Mouse (Mus musculus): ENCODE data around the gene Duxf3.

DNA sequence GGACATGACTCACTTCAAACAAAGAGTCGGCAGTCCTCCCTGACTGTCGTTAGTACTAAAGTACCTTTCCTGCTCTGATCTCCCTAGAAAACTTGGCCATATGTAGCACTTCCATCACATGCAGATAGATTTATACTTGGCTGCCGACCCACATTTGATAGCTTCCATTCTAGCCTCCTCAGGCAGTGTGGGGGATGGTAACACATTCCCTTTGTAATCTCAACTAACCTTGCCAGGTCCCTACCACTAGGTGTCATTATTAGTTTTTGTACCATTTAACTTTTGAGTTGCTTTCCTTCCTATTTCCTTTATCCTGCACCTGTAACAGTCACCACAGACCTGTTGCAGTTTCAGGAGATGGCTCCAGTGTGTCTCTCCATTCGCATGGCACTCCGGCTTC, 26.0 kb upstream of the Duxf3 start:
- TF ChIP-seq POLR2A (IDR thresholded peaks at IDR 0.05; ENCODE audit: insufficient read length, low read depth), result no peak
- TF ChIP-seq USF1 (IDR thresholded peaks at IDR 0.05; ENCODE audit: low read depth), result no peak
- TF ChIP-seq MYOG (IDR thresholded peaks at IDR 0.05; ENCODE audit: control insufficient read depth in 1 of 3, insufficient read depth in 1 of 3, insufficient read length in 2 of 3, low read depth in 2 of 3), result no peak
- no peak for TF ChIP-seq TCF3 (IDR thresholded peaks at IDR 0.05; ENCODE audit: insufficient read length, low read depth)
- no peak for TF ChIP-seq CEBPB (IDR thresholded peaks at IDR 0.05; ENCODE audit: insufficient read depth, poor library complexity, severe bottlenecking)
- TF ChIP-seq MAX (IDR thresholded peaks at IDR 0.05; ENCODE audit: low read depth), result no peak
- TF ChIP-seq MYOD1 (IDR thresholded peaks at IDR 0.05; ENCODE audit: control insufficient read depth in 1 of 3, insufficient read length in 2 of 3, low read depth in 2 of 3), result no peak
- TF ChIP-seq SRF (IDR thresholded peaks at IDR 0.05; ENCODE audit: control insufficient read depth, insufficient read length, low read depth), result no peak
- TF ChIP-seq POLR2AphosphoS2 (IDR thresholded peaks at IDR 0.05; ENCODE audit: insufficient read length, low read depth), result no peak
- no peak for TF ChIP-seq TCF12 (IDR thresholded peaks at IDR 0.05; ENCODE audit: insufficient read depth, poor library complexity, severe bottlenecking)
